Mouse (Mus musculus): ENCODE results near the gene Creb3l1. TPM values are rescaled to one million over a fixed set of nuclear protein-coding genes. Genes with fewer than 3 reads are reported as not detected.

The Creb3l1 gene
- polyA plus RNA-seq, 1 experiment = 3.1 TPM

- H3K4me3 ChIP-seq (ENCODE audit: control insufficient read depth, low read depth, low read length) = no peak overlapping the region
- peaks cover 16% of the 10 kb centered on the region for H3K4me1 ChIP-seq (ENCODE audit: control insufficient read depth, insufficient read depth, low read length)
- H3K27me3 ChIP-seq (ENCODE audit: control insufficient read depth, insufficient read depth, low read length) = peaks cover 5% of the 10 kb centered on the region
- no peaks in the 10 kb centered on the region for H3K36me3 ChIP-seq (ENCODE audit: control insufficient read depth, insufficient read depth, low read length)
- TF ChIP-seq POLR2A (IDR thresholded peaks at IDR 0.05; ENCODE audit: control insufficient read depth, low read depth, low read length) = no peak
- TF ChIP-seq CTCF (IDR thresholded peaks at IDR 0.05; ENCODE audit: control insufficient read depth, insufficient read depth, insufficient replicate concordance, low read depth, low read length) = no peak
- H3K27ac ChIP-seq (ENCODE audit: control insufficient read depth, insufficient read depth, low read depth, low read length) = no peak overlapping the region
Measured at GRCm38 (mm10) chr2:91973416-91974135, 50.7 kb downstream of the Creb3l1 start.

- Histone ChIP-seq H3K27me3 (ENCODE audit: control insufficient read depth, insufficient read depth, low read length) (peaks cover 5% of the 10 kb centered on the region), H3K4me3 (ENCODE audit: control insufficient read depth, low read depth, low read length) (no peak overlapping the region), H3K27ac (ENCODE audit: control insufficient read depth, insufficient read depth, low read depth, low read length) (no peak overlapping the region), H3K4me1 (ENCODE audit: control insufficient read depth, insufficient read depth, low read length) (peaks cover 16% of the 10 kb centered on the region), H3K36me3 (ENCODE audit: control insufficient read depth, insufficient read depth, low read length) (no peaks in the 10 kb centered on the region)
- TF ChIP-seq CTCF (IDR thresholded peaks at IDR 0.05; ENCODE audit: control insufficient read depth, insufficient read depth, insufficient replicate concordance, low read depth, low read length) (no peak), POLR2A (IDR thresholded peaks at IDR 0.05; ENCODE audit: control insufficient read depth, low read depth, low read length) (no peak)
Measured at GRCm38 (mm10) chr2:91972121-91972566, 52.2 kb downstream of the Creb3l1 start.

- TF ChIP-seq CTCF (IDR thresholded peaks at IDR 0.05; ENCODE audit: control insufficient read depth, insufficient read depth, insufficient replicate concordance, low read depth, low read length) (no peak), POLR2A (IDR thresholded peaks at IDR 0.05; ENCODE audit: control insufficient read depth, low read depth, low read length) (no peak)
- H3K4me3 ChIP-seq (ENCODE audit: control insufficient read depth, low read depth, low read length) = no peak overlapping the region
Measured at GRCm38 (mm10) chr2:91971231-91972097, 52.8 kb downstream of the Creb3l1 start.

GRCm38 (mm10) chr2:91967962-91968361 lies 56.3 kb downstream of the Creb3l1 start:
- H3K36me3 ChIP-seq (ENCODE audit: control insufficient read depth, insufficient read depth, low read length) = no peaks in the 10 kb centered on the region
- peaks cover 12% of the 10 kb centered on the region for H3K4me1 ChIP-seq (ENCODE audit: control insufficient read depth, insufficient read depth, low read length)
- TF ChIP-seq POLR2A (IDR thresholded peaks at IDR 0.05; ENCODE audit: control insufficient read depth, low read depth, low read length) (no peak), CTCF (IDR thresholded peaks at IDR 0.05; ENCODE audit: control insufficient read depth, insufficient read depth, insufficient replicate concordance, low read depth, low read length) (no peak)
- H3K27me3 ChIP-seq (ENCODE audit: control insufficient read depth, insufficient read depth, low read length) = no peaks in the 10 kb centered on the region
- no peak overlapping the region for H3K27ac ChIP-seq (ENCODE audit: control insufficient read depth, insufficient read depth, low read depth, low read length)
- H3K4me3 ChIP-seq (ENCODE audit: control insufficient read depth, low read depth, low read length) = no peak overlapping the region

More at GRCm38 (mm10) chr2:91971231-91972097, 52.8 kb downstream of the Creb3l1 start:
- Histone ChIP-seq H3K27me3 (ENCODE audit: control insufficient read depth, insufficient read depth, low read length) (peaks cover 5% of the 10 kb centered on the region), H3K36me3 (ENCODE audit: control insufficient read depth, insufficient read depth, low read length) (no peaks in the 10 kb centered on the region), H3K4me1 (ENCODE audit: control insufficient read depth, insufficient read depth, low read length) (peaks cover 16% of the 10 kb centered on the region), H3K27ac (ENCODE audit: control insufficient read depth, insufficient read depth, low read depth, low read length) (no peak overlapping the region)

GRCm38 (mm10) chr2:91966367-91966766 lies 57.9 kb downstream of the Creb3l1 start:
- no peaks in the 10 kb centered on the region for H3K27me3 ChIP-seq (ENCODE audit: control insufficient read depth, insufficient read depth, low read length)
- no peaks in the 10 kb centered on the region for H3K36me3 ChIP-seq (ENCODE audit: control insufficient read depth, insufficient read depth, low read length)
- no peak overlapping the region for H3K27ac ChIP-seq (ENCODE audit: control insufficient read depth, insufficient read depth, low read depth, low read length)
- no peak overlapping the region for H3K4me3 ChIP-seq (ENCODE audit: control insufficient read depth, low read depth, low read length)
- no peak for TF ChIP-seq POLR2A (IDR thresholded peaks at IDR 0.05; ENCODE audit: control insufficient read depth, low read depth, low read length)
- TF ChIP-seq CTCF (IDR thresholded peaks at IDR 0.05; ENCODE audit: control insufficient read depth, insufficient read depth, insufficient replicate concordance, low read depth, low read length) = no peak
- H3K4me1 ChIP-seq (ENCODE audit: control insufficient read depth, insufficient read depth, low read length) = peaks cover 12% of the 10 kb centered on the region

GRCm38 (mm10) chr2:91965417-91965816 lies 58.9 kb downstream of the Creb3l1 start:
- TF ChIP-seq CTCF (IDR thresholded peaks at IDR 0.05; ENCODE audit: control insufficient read depth, insufficient read depth, insufficient replicate concordance, low read depth, low read length) = no peak
- no peak for TF ChIP-seq POLR2A (IDR thresholded peaks at IDR 0.05; ENCODE audit: control insufficient read depth, low read depth, low read length)
- Histone ChIP-seq H3K4me3 (ENCODE audit: control insufficient read depth, low read depth, low read length) (no peak overlapping the region), H3K36me3 (ENCODE audit: control insufficient read depth, insufficient read depth, low read length) (no peaks in the 10 kb centered on the region), H3K27me3 (ENCODE audit: control insufficient read depth, insufficient read depth, low read length) (no peaks in the 10 kb centered on the region), H3K4me1 (ENCODE audit: control insufficient read depth, insufficient read depth, low read length) (peaks cover 12% of the 10 kb centered on the region), H3K27ac (ENCODE audit: control insufficient read depth, insufficient read depth, low read depth, low read length) (no peak overlapping the region)

GRCm38 (mm10) chr2:91964610-91965204 lies 59.6 kb downstream of the Creb3l1 start:
- no peak overlapping the region for H3K27ac ChIP-seq (ENCODE audit: control insufficient read depth, insufficient read depth, low read depth, low read length)
- TF ChIP-seq POLR2A (IDR thresholded peaks at IDR 0.05; ENCODE audit: control insufficient read depth, low read depth, low read length) = no peak
- TF ChIP-seq CTCF (IDR thresholded peaks at IDR 0.05; ENCODE audit: control insufficient read depth, insufficient read depth, insufficient replicate concordance, low read depth, low read length) = no peak

More at GRCm38 (mm10) chr2:91964610-91965204, 59.6 kb downstream of the Creb3l1 start:
- H3K27me3 ChIP-seq (ENCODE audit: control insufficient read depth, insufficient read depth, low read length) = no peaks in the 10 kb centered on the region
- no peak overlapping the region for H3K4me3 ChIP-seq (ENCODE audit: control insufficient read depth, low read depth, low read length)
- H3K36me3 ChIP-seq (ENCODE audit: control insufficient read depth, insufficient read depth, low read length) = no peaks in the 10 kb centered on the region
- peaks cover 12% of the 10 kb centered on the region for H3K4me1 ChIP-seq (ENCODE audit: control insufficient read depth, insufficient read depth, low read length)
